Mouse (Mus musculus): ENCODE data around the gene Galnt4. TPM values are rescaled to one million over a fixed set of nuclear protein-coding genes. Genes with fewer than 3 reads are reported as not detected.

Galnt4 gene
- polyA plus RNA-seq (2012; rRNA removed): 14.3 and 14.5 TPM in 2 replicates

DNA sequence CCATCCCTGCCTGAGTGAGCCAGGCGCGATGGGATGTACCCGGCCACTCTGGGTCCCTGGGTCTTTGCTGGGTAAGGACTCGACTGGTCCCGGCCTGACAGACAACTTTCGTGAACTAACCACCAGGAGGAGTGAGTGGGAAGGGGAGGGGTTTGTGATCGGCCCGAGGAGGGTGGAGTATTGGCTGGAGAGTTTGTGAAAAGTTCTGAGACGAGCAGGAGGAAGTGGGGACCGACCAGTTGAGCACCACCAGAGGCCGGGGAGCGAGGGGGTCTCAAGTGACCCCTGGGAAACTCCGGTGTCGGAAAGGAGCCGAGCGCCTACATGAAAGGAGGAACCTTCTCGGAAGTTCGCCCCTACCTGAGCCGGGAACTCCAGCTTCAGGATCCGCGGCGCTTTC, at the start of gene Galnt4:
TSS of gene Galnt4 (plus strand) at position 196 of the 400 bp plus-strand sequence.

DNA sequence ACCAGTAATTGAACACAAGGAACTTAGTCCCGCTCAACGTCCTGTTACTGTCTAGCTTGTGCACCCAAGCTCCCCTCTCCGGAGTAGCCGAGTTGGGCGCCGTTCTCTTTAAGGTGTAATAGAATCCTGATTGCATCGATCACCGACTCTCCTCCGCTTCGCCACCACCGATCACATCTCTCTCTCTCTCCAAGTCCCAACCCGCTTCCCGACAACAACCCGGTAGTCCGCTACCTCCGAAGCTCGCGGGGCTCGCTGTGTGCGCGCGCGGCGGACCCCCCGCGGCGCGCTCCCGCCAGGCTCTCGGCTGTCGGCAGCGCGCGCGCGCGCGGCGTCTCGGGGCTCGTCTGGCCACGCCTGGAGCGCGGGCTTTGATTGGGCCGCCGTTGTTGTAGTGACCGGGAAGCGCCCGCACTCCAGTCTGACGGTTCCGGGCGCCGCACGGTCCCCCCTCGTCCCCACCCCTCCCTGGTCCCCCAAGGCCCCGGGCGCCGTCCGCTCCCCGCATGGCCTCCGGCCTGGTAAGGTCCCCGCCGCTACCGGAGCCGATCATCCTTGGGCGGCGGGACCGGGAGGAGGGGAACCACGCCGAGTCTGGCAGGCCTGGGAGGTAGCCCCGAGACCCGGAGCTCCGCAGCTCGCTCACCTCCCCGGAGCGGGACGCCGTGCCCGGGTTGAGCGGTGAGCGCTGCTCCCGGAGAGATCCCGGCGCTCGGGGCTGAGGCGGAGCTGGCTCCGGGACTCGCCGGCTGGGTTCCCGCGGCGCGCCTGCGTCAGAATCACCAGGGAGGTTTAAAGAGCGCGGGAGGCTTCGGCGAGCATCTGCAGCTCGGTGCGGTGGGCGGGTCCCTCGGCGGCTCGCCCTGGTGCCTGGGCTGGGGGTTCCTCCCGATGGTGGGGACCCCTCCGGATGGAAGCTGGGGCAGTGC, 992 bp upstream of the Galnt4 start, which contains the start of gene Poc1b:
TSS of gene Poc1b (plus strand) at position 334 of the 929 bp plus-strand sequence.

DNA sequence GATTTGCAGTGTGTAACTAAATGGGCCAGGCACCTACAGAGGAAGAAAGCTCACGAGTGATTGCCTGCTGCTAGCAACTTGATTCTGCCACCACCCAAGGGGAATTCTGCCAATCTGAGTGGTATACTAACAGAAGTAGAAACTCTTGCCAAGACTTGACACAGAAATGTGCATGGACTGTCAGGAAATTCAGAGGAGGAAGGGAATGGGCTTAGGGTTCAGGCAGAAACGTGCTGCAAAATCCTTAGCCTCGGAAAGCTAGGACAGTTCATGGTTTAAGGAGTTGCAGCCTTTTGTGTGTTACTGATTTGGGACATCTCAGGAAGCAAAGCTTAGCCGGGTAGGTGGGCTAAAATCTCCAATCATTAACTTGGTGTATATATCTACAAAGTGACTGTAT, 18.3 kb downstream of the Galnt4 start, which contains the start of gene Phxr2:
TSS of gene Phxr2 (minus strand) at position 101 of the 400 bp plus-strand sequence.

Other genes with a start within 250 kb of the Galnt4 start
- 18.7 and 20.8 TPM in 2 replicates for gene Atp2b1, start 193.8 kb upstream of the Galnt4 start, polyA plus RNA-seq (2012; rRNA removed)
- 7.1 and 7.8 TPM in 2 replicates for gene Poc1b, start 1.1 kb upstream of the Galnt4 start, polyA plus RNA-seq (2012; rRNA removed)
- gene Phxr2, start 18.2 kb downstream of the Galnt4 start, polyA plus RNA-seq (2012; rRNA removed): not detected in 2 replicates
- 70.2 and 86.7 TPM in 2 replicates for gene Dusp6, start 155.1 kb downstream of the Galnt4 start, polyA plus RNA-seq (2012; rRNA removed)

Measured in colon, adult 2 months (tissue).